Mouse (Mus musculus): ENCODE measurements at regions not wholly inside any gene's neighbourhood (a gene's known extent, or its start where the extent isn't known, plus 50 kb on each side); places are given as distances from the start of the nearest gene placed in this dataset.

- peak; percentile 92 for ATAC-seq (replicated peaks; ENCODE audit: low read depth, poor library complexity, severe bottlenecking)
Measured at GRCm38 (mm10) chr1:137898397-137898796, 277.1 kb downstream of the Ptprc start.

- ATAC-seq (replicated peaks; ENCODE audit: low read depth, poor library complexity, severe bottlenecking) = no peak
Measured at GRCm38 (mm10) chr1:137881656-137882055, 293.9 kb downstream of the Ptprc start.

GRCm38 (mm10) chr1:137874361-137874760, 301.1 kb downstream of the Ptprc start:
- ATAC-seq (replicated peaks; ENCODE audit: low read depth, poor library complexity, severe bottlenecking) = no peak

GRCm38 (mm10) chr1:137873628-137874027, 301.9 kb downstream of the Ptprc start:
- no peak for ATAC-seq (replicated peaks; ENCODE audit: low read depth, poor library complexity, severe bottlenecking)

- peak; percentile 60 for ATAC-seq (replicated peaks; ENCODE audit: low read depth, poor library complexity, severe bottlenecking)
Measured at GRCm38 (mm10) chr1:137865030-137865429, 310.5 kb downstream of the Ptprc start.

GRCm38 (mm10) chr1:137863506-137863905, 312.0 kb downstream of the Ptprc start:
- ATAC-seq (replicated peaks; ENCODE audit: low read depth, poor library complexity, severe bottlenecking) = no peak

GRCm38 (mm10) chr1:137852262-137852661, 323.2 kb downstream of the Ptprc start:
- ATAC-seq (replicated peaks; ENCODE audit: low read depth, poor library complexity, severe bottlenecking) = peak; percentile 76

GRCm38 (mm10) chr1:137847311-137847923, 328.1 kb downstream of the Ptprc start:
- no peak for ATAC-seq (replicated peaks; ENCODE audit: low read depth, poor library complexity, severe bottlenecking)

- no peak for ATAC-seq (replicated peaks; ENCODE audit: low read depth, poor library complexity, severe bottlenecking)
Measured at GRCm38 (mm10) chr1:137846857-137847256, 328.7 kb downstream of the Ptprc start.

GRCm38 (mm10) chr1:137840531-137840930, 335.0 kb downstream of the Ptprc start:
- no peak for ATAC-seq (replicated peaks; ENCODE audit: low read depth, poor library complexity, severe bottlenecking)

GRCm38 (mm10) chr1:137839703-137840102, 335.8 kb downstream of the Ptprc start:
- ATAC-seq (replicated peaks; ENCODE audit: low read depth, poor library complexity, severe bottlenecking) = no peak

- no peak for ATAC-seq (replicated peaks; ENCODE audit: low read depth, poor library complexity, severe bottlenecking)
Measured at GRCm38 (mm10) chr1:137839263-137839662, 336.2 kb downstream of the Ptprc start.

- ATAC-seq (replicated peaks; ENCODE audit: low read depth, poor library complexity, severe bottlenecking) = no peak
Measured at GRCm38 (mm10) chr1:137838357-137838756, 337.2 kb downstream of the Ptprc start.

- no peak for ATAC-seq (replicated peaks; ENCODE audit: low read depth, poor library complexity, severe bottlenecking)
Measured at GRCm38 (mm10) chr1:137833535-137833934, 342.0 kb downstream of the Ptprc start.

- ATAC-seq (replicated peaks; ENCODE audit: low read depth, poor library complexity, severe bottlenecking) = peak; percentile 79
Measured at GRCm38 (mm10) chr1:137831284-137831683, 344.2 kb downstream of the Ptprc start.

GRCm38 (mm10) chr1:137827379-137827778, 348.1 kb downstream of the Ptprc start:
- ATAC-seq (replicated peaks; ENCODE audit: low read depth, poor library complexity, severe bottlenecking) = no peak

GRCm38 (mm10) chr1:137815401-137815888, 360.1 kb downstream of the Ptprc start:
- ATAC-seq (replicated peaks; ENCODE audit: low read depth, poor library complexity, severe bottlenecking) = no peak

GRCm38 (mm10) chr1:137814556-137814955, 361.0 kb downstream of the Ptprc start:
- no peak for ATAC-seq (replicated peaks; ENCODE audit: low read depth, poor library complexity, severe bottlenecking)

- no peak for ATAC-seq (replicated peaks; ENCODE audit: low read depth, poor library complexity, severe bottlenecking)
Measured at GRCm38 (mm10) chr1:137813716-137814115, 361.8 kb downstream of the Ptprc start.

- no peak for ATAC-seq (replicated peaks; ENCODE audit: low read depth, poor library complexity, severe bottlenecking)
Measured at GRCm38 (mm10) chr1:137811981-137812380, 363.5 kb downstream of the Ptprc start.

- ATAC-seq (replicated peaks; ENCODE audit: low read depth, poor library complexity, severe bottlenecking) = peak; percentile 95
Measured at GRCm38 (mm10) chr1:137806742-137807141, 368.8 kb downstream of the Ptprc start.

- ATAC-seq (replicated peaks; ENCODE audit: low read depth, poor library complexity, severe bottlenecking) = peak; percentile 24
Measured at GRCm38 (mm10) chr1:137806252-137806651, 369.3 kb downstream of the Ptprc start.

All from common myeloid progenitor, adult 5-6 weeks (primary cell).